Mouse (Mus musculus) heart, postnatal 0 days (tissue): ENCODE results near the gene Gpr22. TPM values are rescaled to one million over a fixed set of nuclear protein-coding genes. Genes with fewer than 3 reads are reported as not detected.

ENCODE experiments used
- ATAC-seq: fragments of 200-750 bp; cut with Nextera tagmentation; 2 replicates; pipeline ENCODE4 v1.8.0; 2017; ENCODE audit warnings: low read depth, moderate number of reproducible peaks, moderate library complexity; ENCODE audit not compliant: insufficient read depth
- DNase-seq: peaks from one replicate; pipeline ENCODE4 v3.0.0-alpha.2; 2016; ENCODE audit warnings: low spot score
- H3K27ac ChIP-seq: fragments of 300-500 bp; sonication (generic); 2 replicates; pipeline ENCODE4 v1.5.1; 2014; ENCODE audit warnings: low read depth, mild to moderate bottlenecking
- H3K27me3 ChIP-seq: fragments of 300-500 bp; sonication (generic); 2 replicates; pipeline ENCODE4 v1.6.1; 2014; ENCODE audit warnings: low read length, mixed read lengths; ENCODE audit not compliant: control insufficient read depth, insufficient read depth
- H3K36me3 ChIP-seq: fragments of 300-500 bp; sonication (generic); replicated peaks from 2 replicates; pipeline ENCODE4 v1.6.1; 2014; ENCODE audit warnings: low read length, mixed read lengths; ENCODE audit not compliant: control insufficient read depth, insufficient read depth
- H3K4me1 ChIP-seq: fragments of 300-500 bp; sonication (generic); 2 replicates; pipeline ENCODE4 v1.6.1; 2014; ENCODE audit warnings: antibody characterized with exemption; ENCODE audit not compliant: control insufficient read depth, insufficient read depth
- H3K4me2 ChIP-seq: fragments of 300-500 bp; sonication (generic); 2 replicates; pipeline ENCODE4 v1.6.1; 2014; ENCODE audit warnings: low read depth, mild to moderate bottlenecking, low read length, moderate library complexity
- H3K4me3 ChIP-seq: fragments of 300-500 bp; sonication (generic); 2 replicates; pipeline ENCODE4 v1.5.1; 2014; ENCODE audit warnings: low read depth, low read length
- H3K9ac ChIP-seq: fragments of 300-500 bp; sonication (generic); replicated peaks from 2 replicates; pipeline ENCODE4 v1.6.1; 2014; ENCODE audit warnings: low read depth, low read length, mixed read lengths
- H3K9me3 ChIP-seq: fragments of 300-500 bp; sonication (generic); replicated peaks from 2 replicates; pipeline ENCODE4 v1.6.1; 2016; ENCODE audit warnings: low read length; ENCODE audit not compliant: control insufficient read depth
- CTCF ChIP-seq: IDR thresholded peaks from 2 replicates; pipeline ENCODE4 v1.5.1; 2016; ENCODE audit warnings: antibody characterized with exemption, control low read depth, low read depth
- EP300 ChIP-seq: IDR thresholded peaks from 2 replicates; pipeline ENCODE4 v1.6.1; 2016; ENCODE audit warnings: antibody characterized with exemption, low read depth
- WGBS: fragments of 180-500 bp; shearing (Covaris S2); extraction: QIAGEN DNeasy Blood & Tissue Kit; methylation state at CpG from one replicate; pipeline ENCODE4 v1.1.7; 2014; 5-methylcytosine and 5-hydroxymethylcytosine counted together
- polyA plus RNA-seq: library from polyadenylated mRNA; unstranded; fragments of >200 nt; fragmentation: Nextera tagmentation; extraction: Ambion mirVana; gene quantifications from 2 replicates; pipeline ENCODE4 v1.2.1, GENCODE M21; 2015
- total RNA-seq: library from RNA; depleted of rRNA; stranded (reverse); fragments of >200 nt; gene quantifications from 2 replicates; pipeline ENCODE4 v1.2.3, GENCODE M21; 2014; ENCODE audit warnings: low replicate concordance; rRNA removed

Gene Gpr22
- total RNA-seq (15.8 and 16.0 TPM in 2 replicates), polyA plus RNA-seq (10.7 and 14.0 TPM in 2 replicates)

- Histone ChIP-seq H3K4me1 (no peaks in the 10 kb centered on the region), H3K27me3 (no peaks in the 10 kb centered on the region), H3K27ac (peak within 1 kb of the TSS; percentile 56), H3K4me3 (peak within 1 kb of the TSS; percentile 52), H3K9ac (peak within 1 kb of the TSS; percentile 71), H3K4me2 (peak within 1 kb of the TSS; percentile 68), H3K9me3 (no peaks in the 10 kb centered on the region), H3K36me3 (0 out of 2 replicates have a peak, but pooled peaks cover 2% of the 10 kb centered on the region)
- ATAC-seq (peak; percentile 87), DNase-seq (peak; percentile 38)
- 20% methylated on average over 6 of the region's 6 CpGs for WGBS
- no peak for TF ChIP-seq EP300
- TF ChIP-seq CTCF = no peak
These were observed at the start of gene Gpr22 for GRCm38 (mm10) chr12:31713600-31713999. Gene Gpr22 (minus strand): TSS chr12:31713947.

- no peaks in the 10 kb centered on the region for H3K9me3 ChIP-seq
- no peaks in the 10 kb centered on the region for H3K27me3 ChIP-seq
- TF ChIP-seq CTCF (no peak), EP300 (no peak)
- H3K36me3 ChIP-seq = no peaks in the 10 kb centered on the region
- H3K4me3 ChIP-seq = no peak overlapping the region
- no peak overlapping the region for H3K27ac ChIP-seq
- ATAC-seq (no peak), DNase-seq (no peak)
- WGBS = 41% methylated on average over 2 of the region's 2 CpGs
- peaks cover 8% of the 10 kb centered on the region for H3K4me1 ChIP-seq
- no peak overlapping the region for H3K4me2 ChIP-seq
- H3K9ac ChIP-seq = no peak overlapping the region
These were observed 42.4 kb upstream of the Gpr22 start for GRCm38 (mm10) chr12:31755885-31756755.

DNA sequence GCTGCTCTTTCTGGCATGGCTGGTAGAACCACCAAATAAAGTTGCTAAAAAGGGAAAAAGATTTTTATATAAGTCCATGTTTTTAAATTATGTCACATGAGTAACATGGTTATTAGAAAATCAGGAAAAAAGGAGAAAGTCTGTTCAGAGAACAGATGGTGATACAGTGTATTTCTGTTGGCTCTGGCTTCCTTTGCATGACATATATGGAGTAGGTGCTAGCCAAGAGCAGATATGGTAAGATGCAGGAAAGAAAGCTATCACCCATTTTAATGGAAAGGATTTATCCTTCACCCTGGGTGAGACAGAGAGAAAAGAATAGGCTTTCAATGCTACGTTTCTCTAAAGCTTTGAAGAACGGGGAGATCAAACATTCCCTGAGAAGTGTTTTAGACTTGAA, 40.7 kb upstream of the Gpr22 start:
- Histone ChIP-seq H3K27ac (no peak overlapping the region), H3K27me3 (no peaks in the 10 kb centered on the region), H3K4me1 (peaks cover 5% of the 10 kb centered on the region), H3K9ac (no peak overlapping the region), H3K9me3 (no peaks in the 10 kb centered on the region), H3K4me2 (no peak overlapping the region), H3K4me3 (no peak overlapping the region), H3K36me3 (no peaks in the 10 kb centered on the region)
- TF ChIP-seq CTCF (no peak), EP300 (no peak)
- ATAC-seq (no peak), DNase-seq (no peak)
- 63% methylated on average over 2 of the region's 2 CpGs for WGBS

DNA sequence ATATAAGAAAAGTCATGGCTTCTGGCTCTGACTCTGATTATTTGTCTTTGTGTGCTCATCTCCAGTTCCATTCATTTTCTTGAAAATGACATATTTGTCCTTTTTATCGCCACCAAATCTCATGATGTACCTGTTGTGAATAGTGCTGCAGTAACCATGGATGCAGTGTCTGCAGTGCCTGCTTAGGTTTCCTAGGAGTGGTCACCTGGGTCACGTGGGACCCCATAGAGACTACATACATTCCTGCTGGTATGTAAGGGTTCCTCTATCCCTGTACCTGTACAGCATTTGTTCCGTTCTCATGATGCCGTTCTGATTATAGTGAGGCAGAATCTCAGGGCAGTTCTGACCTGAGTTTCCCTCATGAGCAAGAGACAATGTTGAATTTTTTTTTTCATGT, 36.1 kb upstream of the Gpr22 start:
- WGBS = 96% methylated on average over 4 of the region's 4 CpGs
- H3K4me1 ChIP-seq = no peaks in the 10 kb centered on the region
- ATAC-seq (no peak), DNase-seq (no peak)
- H3K9ac ChIP-seq = no peak overlapping the region
- TF ChIP-seq EP300 (no peak), CTCF (no peak)
- no peak overlapping the region for H3K4me2 ChIP-seq
- H3K9me3 ChIP-seq = no peaks in the 10 kb centered on the region
- no peaks in the 10 kb centered on the region for H3K27me3 ChIP-seq
- H3K27ac ChIP-seq = no peak overlapping the region
- H3K36me3 ChIP-seq = 0 out of 2 replicates have a peak, but pooled peaks cover 5% of the 10 kb centered on the region
- H3K4me3 ChIP-seq = no peak overlapping the region

DNA sequence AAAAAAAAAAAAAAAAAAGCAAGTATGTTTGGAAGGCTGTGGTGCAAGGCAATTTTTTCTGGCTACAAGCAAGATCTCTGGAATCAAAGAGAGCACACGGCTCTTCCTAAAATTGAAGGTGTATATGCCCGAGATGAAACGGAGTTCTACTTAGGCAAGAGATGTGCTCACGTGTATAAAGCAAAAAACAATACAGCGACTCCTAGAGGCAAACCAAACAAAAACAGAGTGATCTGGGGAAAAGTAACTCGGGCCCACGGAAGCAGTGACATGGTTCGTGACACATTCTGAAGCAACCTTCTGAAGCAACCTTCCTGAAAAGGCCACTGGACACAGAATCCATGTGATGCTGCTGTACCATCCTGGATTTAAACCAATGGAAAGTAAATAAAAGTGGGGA, 33.6 kb upstream of the Gpr22 start:
- TF ChIP-seq EP300 (no peak), CTCF (no peak)
- no peaks in the 10 kb centered on the region for H3K27me3 ChIP-seq
- 87% methylated on average over 8 of the region's 8 CpGs for WGBS
- 0 out of 2 replicates have a peak, but pooled peaks cover 5% of the 10 kb centered on the region for H3K36me3 ChIP-seq
- H3K9ac ChIP-seq = no peak overlapping the region
- H3K4me1 ChIP-seq = no peaks in the 10 kb centered on the region
- no peak overlapping the region for H3K27ac ChIP-seq
- DNase-seq (no peak), ATAC-seq (no peak)
- H3K4me3 ChIP-seq = no peak overlapping the region
- H3K4me2 ChIP-seq = no peak overlapping the region
- H3K9me3 ChIP-seq = no peaks in the 10 kb centered on the region
